Mouse (Mus musculus) spleen, postnatal 4 days (tissue): ENCODE measurements around the gene Dnmt1.
A peak's percentile ranks its signal among the peaks of the same experiment; 100 is the strongest.

ENCODE experiments used
- DNase-seq, 2 experiments: peaks; one replicate each; pipeline ENCODE4 v3.0.0; 2022; ENCODE audit warnings: low spot score in 2 of 2

Dnmt1 gene

DNA sequence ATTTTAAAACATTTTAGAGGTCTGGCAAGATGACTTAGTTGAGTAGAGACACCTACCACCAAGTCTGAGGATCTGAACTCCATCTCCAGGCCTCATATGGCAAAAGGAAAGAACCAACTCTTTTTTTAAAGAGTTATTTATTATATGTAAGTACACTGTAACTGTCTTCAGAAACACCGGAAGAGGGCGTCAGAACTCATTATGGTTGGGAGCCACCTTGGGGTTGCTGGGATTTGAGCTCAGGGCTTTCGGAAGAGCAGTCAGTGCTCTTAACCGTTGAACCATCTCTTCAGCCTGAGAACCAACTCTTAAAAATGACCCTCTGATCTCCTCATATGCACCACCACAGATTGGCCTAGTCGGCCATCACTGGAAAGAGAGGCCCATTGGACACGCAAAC lies 72.5 kb downstream of the Dnmt1 start:
- DNase-seq = no peak

DNA sequence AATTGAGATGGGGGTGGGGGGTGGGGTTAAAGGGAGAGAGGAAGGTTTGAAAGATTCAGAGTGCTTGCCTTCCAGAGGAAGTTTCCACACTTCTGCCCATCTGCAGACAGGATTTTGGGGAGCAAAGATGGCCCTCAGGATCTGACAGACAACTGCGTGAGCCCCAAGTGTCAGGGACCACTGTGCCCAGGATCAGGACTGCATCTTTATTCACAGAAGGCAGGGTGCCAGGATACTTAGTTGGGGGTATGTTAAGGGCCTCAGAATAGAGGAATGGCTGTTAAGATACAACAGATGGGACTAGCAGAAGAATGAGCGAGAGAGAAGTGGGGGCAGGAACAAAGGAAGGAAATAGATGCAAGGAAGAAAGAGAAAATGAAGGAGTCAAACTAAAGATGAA lies 73.1 kb downstream of the Dnmt1 start:
- DNase-seq = no peak

DNA sequence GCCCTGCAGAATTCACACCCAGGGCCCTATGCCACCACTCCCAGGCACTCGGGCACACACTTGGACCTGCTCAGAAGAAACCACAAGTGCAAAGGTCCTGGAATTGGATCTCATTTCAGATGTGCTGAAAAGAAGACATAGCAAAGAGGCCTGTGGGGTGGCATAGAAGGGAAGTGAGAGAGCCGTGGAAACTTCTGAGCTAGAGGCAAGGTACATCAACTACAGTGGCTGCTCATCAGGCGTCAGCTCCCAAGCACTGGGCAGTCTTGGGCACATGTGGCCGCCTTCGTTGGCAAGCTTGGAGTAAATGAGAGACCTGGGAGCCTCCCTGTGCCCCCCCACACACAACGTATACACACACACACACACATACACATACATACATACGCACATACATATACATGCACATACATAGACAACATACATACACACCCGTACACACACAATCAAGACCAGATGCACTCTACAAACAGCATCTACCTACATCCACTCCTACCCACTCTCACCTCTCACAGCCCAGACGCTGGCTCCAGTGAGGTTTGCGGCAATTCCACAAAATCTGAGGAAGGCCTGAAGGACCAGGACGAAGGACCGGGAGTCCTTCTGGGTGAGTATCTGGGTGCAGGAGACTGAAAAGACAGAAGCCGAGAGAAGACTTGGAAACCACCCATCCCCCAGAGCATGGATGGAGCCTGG lies 80.4 kb downstream of the Dnmt1 start, which contains the start of gene Angptl6:
Gene Angptl6, minus strand, starts transcription at position 631 of the 696 bp plus-strand sequence.
- DNase-seq = peak in 1 of 2 experiments; percentile 69

DNA sequence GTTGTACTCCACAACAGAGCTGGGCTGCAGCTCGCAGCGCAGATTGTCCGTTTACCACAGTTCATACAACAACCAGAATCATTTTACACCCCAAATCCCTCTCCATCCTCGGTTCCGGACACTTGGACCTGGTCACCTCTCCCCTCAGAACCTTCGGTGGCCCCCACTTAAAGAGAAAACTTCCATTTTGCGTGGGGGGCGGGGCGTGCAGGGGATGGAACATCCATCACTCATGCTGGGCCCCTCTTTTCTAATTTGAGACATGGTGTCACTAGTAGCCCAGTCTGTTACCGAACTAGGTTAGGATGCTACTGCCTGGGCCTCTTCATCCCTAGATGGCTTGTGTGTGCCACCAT lies 81.0 kb downstream of the Dnmt1 start:
- no peak for DNase-seq

DNA sequence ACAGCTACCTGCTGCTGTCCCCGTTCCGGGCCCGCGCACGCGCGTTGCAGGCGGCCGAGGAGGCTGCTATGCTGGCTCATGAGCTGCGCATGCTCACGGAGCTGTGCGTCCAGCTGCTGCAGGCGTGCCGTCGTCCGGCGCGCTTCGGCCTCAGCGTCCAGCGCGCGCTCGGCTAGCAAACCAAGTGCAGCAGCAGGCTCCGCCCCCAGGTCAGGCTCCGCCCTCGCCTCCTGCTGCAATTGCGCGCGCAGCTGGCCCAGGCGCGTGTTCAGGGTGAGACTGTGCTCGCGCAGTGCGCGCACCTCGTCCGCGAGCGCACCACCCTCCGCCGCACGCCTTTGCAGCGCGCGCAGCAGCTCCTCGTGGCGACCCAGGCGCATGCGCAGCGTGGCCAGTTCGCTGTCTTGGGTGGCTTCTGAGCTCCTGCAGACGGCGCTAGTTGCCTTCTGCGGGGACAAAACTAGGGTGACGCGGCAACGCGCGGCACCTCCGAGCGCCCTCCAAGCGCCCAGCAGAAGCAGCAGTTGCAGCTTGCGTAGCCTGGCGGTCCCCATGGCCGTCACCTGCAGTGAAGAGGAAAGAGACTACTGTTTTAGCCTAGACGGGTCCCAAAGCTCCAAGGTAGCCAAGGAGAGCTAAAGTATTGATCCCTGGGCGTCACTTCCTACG lies 81.5 kb downstream of the Dnmt1 start:
- DNase-seq = peak; percentile 99 to 100

DNA sequence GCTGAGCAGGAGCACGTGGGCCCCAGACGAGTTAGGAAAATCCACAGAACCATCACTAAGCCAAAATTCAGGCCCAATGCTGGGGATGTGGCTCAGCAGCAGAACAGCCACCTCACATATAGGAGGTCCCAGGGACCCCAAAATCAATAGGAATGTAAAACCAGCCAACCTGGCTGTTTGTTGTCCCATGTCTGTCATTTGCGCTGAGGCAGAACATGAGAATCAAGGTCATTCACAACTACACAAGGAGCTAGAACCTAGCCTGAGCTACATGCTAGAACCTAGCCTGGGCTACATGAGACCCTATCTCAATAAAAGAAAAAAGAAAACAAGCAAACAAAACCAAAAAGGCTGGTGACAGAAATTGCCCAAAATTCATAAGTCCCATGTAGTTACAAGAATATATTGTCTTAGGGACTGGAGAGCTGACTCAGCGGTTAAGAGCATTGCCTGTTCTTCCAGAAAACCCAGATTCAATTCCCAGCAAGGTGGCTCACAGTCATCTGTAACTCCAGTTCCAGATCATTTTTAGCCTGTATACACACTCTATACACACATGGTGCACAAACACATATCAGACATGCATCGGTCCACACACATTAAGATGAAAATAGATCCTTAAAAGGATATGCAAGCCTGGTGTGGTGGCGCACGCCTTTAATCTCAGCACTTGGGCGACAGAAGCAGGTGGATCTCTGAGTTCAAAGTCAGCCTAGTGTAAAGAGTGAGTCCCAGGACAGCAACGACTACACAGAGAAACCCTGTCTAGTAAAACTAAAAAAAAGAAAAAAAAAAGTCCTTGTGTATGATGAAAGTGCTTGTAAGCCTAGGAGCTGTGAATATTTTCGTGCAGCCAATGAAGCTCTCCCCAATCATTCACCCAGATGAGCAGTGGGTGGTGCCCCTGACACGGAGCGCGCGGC lies 82.3 kb downstream of the Dnmt1 start:
- DNase-seq = no peak

DNA sequence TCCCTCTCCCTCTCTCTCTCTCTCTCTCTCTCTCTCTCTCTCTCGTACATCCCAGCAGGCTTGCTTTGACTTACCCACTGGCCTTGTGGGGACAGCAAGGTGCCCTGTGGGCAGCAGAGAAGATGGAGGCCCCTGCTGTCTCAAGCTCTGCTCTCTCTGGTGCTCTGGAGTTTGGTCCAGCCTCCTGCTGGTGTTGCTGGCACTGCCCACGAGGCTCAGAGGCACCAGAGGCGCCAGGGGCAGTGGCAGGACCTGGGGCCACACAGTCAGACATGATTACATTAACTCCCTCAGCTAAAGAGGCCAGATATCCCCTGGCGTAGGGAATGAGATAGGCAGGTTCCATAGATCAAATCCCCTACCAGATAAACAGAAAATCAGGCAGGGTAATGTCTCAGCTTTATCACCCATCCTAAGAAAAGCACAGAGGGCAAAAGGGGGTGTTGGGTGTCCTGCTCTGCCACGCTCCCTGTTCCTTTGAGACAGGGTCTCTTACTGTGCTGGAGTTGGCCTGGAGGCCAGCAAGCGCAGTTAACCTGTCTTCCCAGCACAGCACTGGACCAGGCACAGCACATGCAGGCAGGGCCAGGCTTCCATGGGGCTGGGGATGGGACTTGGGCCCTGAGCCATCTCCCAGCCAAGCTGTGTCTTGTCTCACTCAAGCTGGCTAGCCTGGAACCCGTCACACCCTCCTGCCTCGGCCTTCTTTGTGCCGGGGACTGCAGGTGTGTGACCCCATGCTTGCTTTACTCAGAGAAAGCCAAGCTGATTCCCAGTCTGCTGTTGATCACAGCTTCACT lies 83.2 kb downstream of the Dnmt1 start:
- DNase-seq = peak in 1 of 2 experiments; percentile 57

DNA sequence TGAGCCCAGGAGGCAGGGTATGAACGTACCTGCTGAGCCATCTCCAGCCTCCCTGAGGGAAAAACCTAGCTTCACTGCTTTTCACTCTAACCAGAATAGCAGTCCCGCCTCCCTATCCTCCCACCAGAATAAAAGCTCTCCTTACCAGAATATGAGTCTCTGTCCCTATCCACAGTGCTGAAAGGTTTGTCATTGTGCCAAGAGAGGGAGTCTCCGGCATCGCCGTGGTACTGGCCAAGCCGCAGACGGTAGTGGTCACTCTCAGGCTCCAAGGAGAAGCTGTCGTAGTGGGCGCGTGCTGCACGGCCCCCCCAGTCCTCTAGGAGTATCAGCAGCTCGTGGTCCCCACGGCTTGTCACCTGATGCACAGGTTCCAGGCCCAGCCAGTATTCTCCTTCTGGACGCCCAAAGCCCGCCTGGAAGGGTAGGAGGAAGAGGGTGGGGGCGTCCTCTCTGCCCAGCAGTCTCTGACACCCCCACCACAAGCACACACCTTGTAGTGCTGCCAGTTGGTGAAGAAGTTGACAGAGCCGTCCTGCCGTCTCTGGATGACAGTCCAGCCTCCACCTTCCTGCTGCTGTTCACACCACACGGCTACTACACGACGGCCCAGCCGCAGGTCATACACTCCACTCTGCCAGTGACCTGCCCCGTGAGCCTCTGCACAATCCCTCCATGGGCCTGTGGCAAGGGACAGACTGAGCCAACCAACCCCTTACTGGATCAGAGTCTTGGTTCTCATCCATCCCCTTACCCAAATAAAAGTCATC lies 84.5 kb downstream of the Dnmt1 start:
- DNase-seq = peak in 1 of 2 experiments; percentile 62

DNA sequence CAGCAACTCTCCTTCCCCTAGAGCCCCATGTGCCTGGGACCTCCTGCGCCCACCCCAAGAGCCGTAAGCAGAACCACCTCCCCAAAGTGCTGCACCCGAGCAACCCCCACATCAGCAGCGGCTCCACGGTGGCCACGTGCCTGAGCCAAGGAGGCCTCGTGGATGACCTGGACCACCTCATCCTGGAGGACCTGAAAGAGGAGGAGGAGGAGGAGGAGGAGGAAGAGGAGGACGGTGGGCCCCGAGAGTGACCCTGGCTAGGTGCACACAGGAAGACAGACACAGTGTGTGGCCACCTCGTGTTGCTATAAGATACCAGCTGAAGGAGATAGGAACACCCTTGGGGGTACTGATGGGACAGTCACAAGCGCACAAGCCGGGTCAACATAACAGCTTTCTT lies 86.2 kb downstream of the Dnmt1 start:
- no peak for DNase-seq

DNA sequence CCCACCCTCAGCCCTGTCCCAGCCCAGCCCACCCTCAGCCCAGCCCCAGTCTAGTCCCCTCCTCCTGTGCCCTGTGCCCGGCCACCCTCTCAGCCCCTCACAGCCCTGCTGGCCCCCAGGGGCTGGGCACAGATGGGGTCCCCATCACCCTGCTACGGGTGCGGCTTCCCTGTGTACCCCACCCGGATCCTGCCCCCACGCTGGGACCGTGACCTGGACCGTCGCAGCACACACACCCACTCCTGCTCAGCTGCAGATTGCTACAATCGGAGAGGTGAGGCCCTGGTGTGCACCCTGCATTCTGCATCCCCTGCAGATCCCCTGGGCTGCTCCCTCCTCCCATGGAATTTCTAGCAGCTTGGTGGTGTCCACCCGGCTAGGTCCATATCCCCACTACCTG lies 86.7 kb downstream of the Dnmt1 start:
- DNase-seq = no peak

DNA sequence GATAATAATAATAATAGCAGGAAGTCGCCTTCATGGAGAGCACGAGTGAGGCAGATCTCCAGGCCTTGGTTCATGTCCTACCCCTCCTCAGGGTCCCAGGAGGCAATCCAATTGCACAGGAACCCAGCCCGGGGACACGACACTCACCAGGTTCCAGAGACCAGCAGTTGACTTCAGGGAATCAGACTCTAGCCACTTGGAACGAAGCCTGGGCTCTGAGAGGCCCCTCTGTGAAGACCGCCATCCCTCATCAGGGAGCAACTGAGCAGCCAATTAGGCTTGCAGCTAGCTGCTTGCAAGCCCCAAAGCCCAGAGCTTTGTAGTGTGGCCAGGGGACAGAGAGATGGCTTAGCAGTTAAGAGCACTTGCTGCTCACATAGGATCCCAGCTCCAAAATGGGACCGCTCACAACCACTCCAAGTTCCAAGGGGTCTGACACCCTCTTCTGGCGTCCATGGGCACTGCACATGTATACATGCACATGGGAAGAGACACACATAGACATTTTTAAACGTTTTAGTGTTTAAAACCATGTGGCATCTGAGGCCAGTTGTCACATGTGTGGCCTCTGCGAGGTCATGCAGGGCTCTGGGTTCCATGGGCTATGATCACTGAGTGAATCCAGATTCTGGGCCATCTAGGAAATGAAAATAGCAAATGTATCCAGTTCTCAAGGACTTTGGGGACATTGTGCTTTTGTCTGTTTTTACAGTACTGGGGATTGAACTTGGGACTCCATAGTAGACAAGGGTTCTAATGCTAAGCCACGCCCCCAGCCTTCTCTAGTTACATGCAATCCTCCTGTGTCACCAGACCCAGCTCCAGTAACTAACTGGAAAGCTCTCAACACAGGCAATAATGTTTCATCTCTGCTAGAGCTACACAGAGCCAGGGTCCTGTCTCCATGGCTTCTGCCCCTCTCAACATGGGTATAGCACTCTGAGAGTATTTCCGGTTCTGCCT lies 89.2 kb downstream of the Dnmt1 start:
- no peak for DNase-seq

DNA sequence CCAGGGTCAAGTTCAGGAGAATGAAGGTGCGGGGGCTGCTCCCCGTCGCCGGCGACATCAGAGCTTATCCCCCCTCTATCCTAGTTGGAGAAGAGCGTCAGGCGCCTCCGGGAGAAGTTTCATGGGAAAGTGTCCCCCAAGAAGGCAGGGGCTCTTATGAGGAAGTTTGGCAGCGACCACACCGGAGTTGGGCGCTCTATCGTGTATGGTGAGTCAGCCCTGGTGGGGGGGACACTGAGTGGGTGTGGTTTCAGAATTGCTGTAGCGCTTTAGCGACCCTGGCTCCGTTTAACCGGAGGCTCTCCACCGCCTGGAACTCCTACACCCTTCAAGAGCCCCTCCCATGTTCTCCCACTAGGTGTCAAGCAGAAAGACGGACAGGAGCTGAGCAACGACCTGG lies 90.4 kb downstream of the Dnmt1 start:
- no peak for DNase-seq

DNA sequence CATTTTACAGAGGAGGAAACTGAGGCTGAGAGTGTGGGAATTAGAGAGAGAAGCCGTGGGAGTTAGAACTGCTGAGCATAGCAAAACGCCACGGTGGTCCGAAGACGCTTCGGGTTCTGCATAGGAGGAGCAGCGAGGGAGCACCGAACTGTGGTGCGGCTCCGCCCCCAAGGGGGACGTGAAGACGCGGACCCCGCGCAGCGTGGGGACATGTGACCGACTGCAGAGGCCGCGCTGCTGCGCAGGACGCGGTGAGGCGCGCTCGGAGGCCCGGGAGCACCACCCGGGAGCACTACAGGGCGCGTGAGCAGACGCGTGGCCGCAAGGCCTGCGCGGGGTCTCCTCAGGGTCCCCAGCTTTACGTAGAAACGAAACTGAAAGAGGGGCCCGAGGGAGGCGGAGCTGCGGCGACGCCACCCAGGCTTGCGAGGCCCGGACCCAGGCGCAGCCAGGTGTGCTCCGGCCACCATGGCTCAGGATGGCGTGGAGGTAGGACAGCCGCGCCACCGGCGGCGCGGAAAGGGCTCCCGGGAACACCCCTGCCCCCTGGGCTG lies 91.2 kb downstream of the Dnmt1 start, which contains the start of gene A230050P20Rik:
Gene A230050P20Rik, plus strand, starts transcription at position 195 of the 554 bp plus-strand sequence.
- peak in 1 of 2 experiments; percentile 40 for DNase-seq

DNA sequence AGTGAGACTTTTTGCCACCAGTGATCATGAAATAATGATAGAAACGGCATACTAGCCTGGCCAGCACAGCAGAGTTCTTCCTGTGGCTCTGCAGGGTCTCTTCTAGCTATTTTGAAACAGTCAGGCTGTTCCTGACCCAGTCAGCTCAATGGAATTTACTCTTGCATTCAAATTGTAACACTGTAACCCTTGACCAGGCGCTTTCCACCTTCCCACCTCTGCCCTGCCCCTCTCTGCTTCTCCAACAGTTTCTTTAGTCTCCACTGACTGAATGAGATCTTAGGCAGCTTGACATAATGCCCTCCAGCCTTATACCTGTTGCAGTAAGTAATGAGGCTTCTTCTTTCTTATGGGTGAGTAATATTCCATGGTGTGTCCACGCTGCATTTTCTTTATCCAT lies 92.8 kb downstream of the Dnmt1 start:
- DNase-seq = no peak

DNA sequence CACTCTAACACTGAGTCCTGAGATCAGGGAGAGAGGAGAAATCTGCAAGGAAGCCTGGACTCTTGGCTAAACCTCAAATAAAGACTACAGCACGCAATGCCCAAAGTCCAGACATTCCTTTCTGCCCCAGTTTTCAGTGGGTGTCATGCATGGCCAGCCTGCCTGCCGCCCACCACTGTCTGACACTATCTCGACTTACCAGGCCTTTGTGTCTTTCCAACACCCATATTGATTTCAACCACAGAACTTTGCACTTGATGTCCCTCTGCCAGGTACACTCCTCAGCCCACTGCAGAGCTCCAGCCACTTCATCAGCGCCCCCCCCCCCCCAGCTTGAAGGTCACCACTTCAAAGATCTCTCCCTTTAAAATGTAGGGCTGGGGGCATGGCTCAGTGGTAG lies 97.5 kb downstream of the Dnmt1 start:
- DNase-seq = no peak

DNA sequence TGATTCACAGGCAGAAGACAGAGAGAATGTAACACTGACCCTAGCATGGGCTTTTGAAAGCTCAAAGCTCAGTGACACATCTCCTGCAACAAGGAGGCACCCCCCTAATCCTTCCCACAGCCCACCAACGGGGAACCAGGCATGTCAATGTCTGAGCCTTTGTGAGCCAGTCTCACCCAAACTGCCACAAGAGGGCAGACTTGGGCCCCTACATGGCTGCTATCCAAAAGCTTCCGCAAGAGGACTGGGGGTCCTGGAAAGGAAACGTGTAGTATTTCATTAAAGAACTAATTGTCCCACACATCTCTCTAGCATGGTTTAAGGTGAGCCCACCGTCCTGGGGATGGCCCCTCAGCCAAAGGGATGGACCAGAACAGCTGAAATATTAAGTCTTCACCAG lies 97.9 kb downstream of the Dnmt1 start:
- DNase-seq = no peak

DNA sequence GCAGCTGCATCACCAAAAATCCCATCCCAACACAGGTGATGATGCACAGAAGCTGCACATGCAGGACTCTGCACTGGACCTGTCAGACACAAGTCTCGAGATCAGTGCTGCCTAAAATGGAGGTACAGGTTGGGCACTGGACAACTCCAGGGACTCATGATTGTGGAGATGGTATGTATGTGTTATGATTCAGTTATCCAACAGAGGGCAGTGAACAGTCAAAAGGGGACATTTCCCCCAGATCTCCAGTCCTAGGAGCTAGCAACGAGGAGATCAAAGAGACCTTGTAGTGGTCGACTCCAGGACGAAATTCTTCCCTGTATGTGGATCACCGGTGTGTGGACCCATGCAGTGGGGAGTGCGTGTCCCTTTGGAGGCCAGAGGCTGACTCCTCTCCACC lies 99.8 kb downstream of the Dnmt1 start:
- no peak for DNase-seq
